Mouse (Mus musculus): ENCODE results near the gene Erich6. TPM values are rescaled to one million over a fixed set of nuclear protein-coding genes. Genes with fewer than 3 reads are reported as not detected.

Gene Erich6
- polyA plus RNA-seq, 1 experiment from 2014 or later: 0.06 TPM

GRCm38 (mm10) chr3:58672481-58673183 lies 35.6 kb upstream of the Erich6 start:
- no peak overlapping the region for H3K4me3 ChIP-seq
- H3K36me3 ChIP-seq: peaks cover 20% of the 10 kb centered on the region
- no peaks in the 10 kb centered on the region for H3K9me3 ChIP-seq
- no peak overlapping the region for H3K27ac ChIP-seq
- WGBS: 60% methylated on average over 4 of the region's 4 CpGs
- no peaks in the 10 kb centered on the region for H3K27me3 ChIP-seq (ENCODE audit: insufficient read depth, poor library complexity, severe bottlenecking)
- DNase-seq (ENCODE audit: low spot score): no peak
- peaks cover 19% of the 10 kb centered on the region for H3K4me1 ChIP-seq

GRCm38 (mm10) chr3:58671616-58672250 lies 34.7 kb upstream of the Erich6 start:
- no peaks in the 10 kb centered on the region for H3K9me3 ChIP-seq
- H3K4me3 ChIP-seq: no peak overlapping the region
- no peak for DNase-seq (ENCODE audit: low spot score)
- H3K4me1 ChIP-seq: peaks cover 13% of the 10 kb centered on the region
- no peaks in the 10 kb centered on the region for H3K27me3 ChIP-seq (ENCODE audit: insufficient read depth, poor library complexity, severe bottlenecking)
- 45% methylated on average over 6 of the region's 6 CpGs for WGBS
- H3K27ac ChIP-seq: no peak overlapping the region
- peaks cover 20% of the 10 kb centered on the region for H3K36me3 ChIP-seq

GRCm38 (mm10) chr3:58663970-58664369 lies 27.0 kb upstream of the Erich6 start:
- no peak overlapping the region for H3K27ac ChIP-seq
- no peaks in the 10 kb centered on the region for H3K9me3 ChIP-seq
- no peaks in the 10 kb centered on the region for H3K36me3 ChIP-seq
- WGBS: 88% methylated on average over 7 of the region's 7 CpGs
- no peak overlapping the region for H3K4me3 ChIP-seq
- H3K27me3 ChIP-seq (ENCODE audit: insufficient read depth, poor library complexity, severe bottlenecking): no peaks in the 10 kb centered on the region
- no peak for DNase-seq (ENCODE audit: low spot score)
- no peaks in the 10 kb centered on the region for H3K4me1 ChIP-seq

GRCm38 (mm10) chr3:58660636-58661035 lies 23.6 kb upstream of the Erich6 start:
- Histone ChIP-seq H3K27ac (no peak overlapping the region), H3K4me3 (no peak overlapping the region), H3K9me3 (no peaks in the 10 kb centered on the region), H3K27me3 (ENCODE audit: insufficient read depth, poor library complexity, severe bottlenecking) (no peaks in the 10 kb centered on the region), H3K36me3 (no peaks in the 10 kb centered on the region), H3K4me1 (0 out of 2 replicates have a peak, but pooled peaks cover 2% of the 10 kb centered on the region)
- no peak for DNase-seq (ENCODE audit: low spot score)
- 93% methylated on average over 4 of the region's 4 CpGs for WGBS

GRCm38 (mm10) chr3:58657356-58657755 lies 20.3 kb upstream of the Erich6 start:
- Histone ChIP-seq H3K36me3 (no peaks in the 10 kb centered on the region), H3K9me3 (no peaks in the 10 kb centered on the region), H3K4me3 (no peak overlapping the region), H3K27ac (no peak overlapping the region), H3K27me3 (ENCODE audit: insufficient read depth, poor library complexity, severe bottlenecking) (no peaks in the 10 kb centered on the region), H3K4me1 (0 out of 2 replicates have a peak, but pooled peaks cover 4% of the 10 kb centered on the region)
- no peak for DNase-seq (ENCODE audit: low spot score)
- WGBS: 21% methylated on average over 2 of the region's 2 CpGs

GRCm38 (mm10) chr3:58655362-58656130 lies 18.5 kb upstream of the Erich6 start:
- no peaks in the 10 kb centered on the region for H3K27me3 ChIP-seq (ENCODE audit: insufficient read depth, poor library complexity, severe bottlenecking)
- no peaks in the 10 kb centered on the region for H3K9me3 ChIP-seq
- no peak overlapping the region for H3K4me3 ChIP-seq
- no peak for DNase-seq (ENCODE audit: low spot score)
- 52% methylated on average over 17 of the region's 17 CpGs for WGBS
- H3K4me1 ChIP-seq: 0 out of 2 replicates have a peak, but pooled peaks cover 4% of the 10 kb centered on the region
- H3K36me3 ChIP-seq: no peaks in the 10 kb centered on the region
- no peak overlapping the region for H3K27ac ChIP-seq

- no peaks in the 10 kb centered on the region for H3K9me3 ChIP-seq
- WGBS: 57% methylated on average over 5 of the region's 5 CpGs
- no peak for DNase-seq (ENCODE audit: low spot score)
- H3K36me3 ChIP-seq: no peaks in the 10 kb centered on the region
- H3K27me3 ChIP-seq (ENCODE audit: insufficient read depth, poor library complexity, severe bottlenecking): no peaks in the 10 kb centered on the region
- H3K27ac ChIP-seq: no peak overlapping the region
- no peak overlapping the region for H3K4me3 ChIP-seq
- H3K4me1 ChIP-seq: 0 out of 2 replicates have a peak, but pooled peaks cover 4% of the 10 kb centered on the region
Observed at GRCm38 (mm10) chr3:58653907-58654306, 16.9 kb upstream of the Erich6 start.

GRCm38 (mm10) chr3:58650328-58650727 lies 13.3 kb upstream of the Erich6 start:
- H3K36me3 ChIP-seq: no peaks in the 10 kb centered on the region
- H3K27me3 ChIP-seq (ENCODE audit: insufficient read depth, poor library complexity, severe bottlenecking): no peaks in the 10 kb centered on the region
- no peak overlapping the region for H3K27ac ChIP-seq
- WGBS: 31% methylated on average over 4 of the region's 4 CpGs
- no peak overlapping the region for H3K4me3 ChIP-seq
- DNase-seq (ENCODE audit: low spot score): no peak
- H3K9me3 ChIP-seq: no peaks in the 10 kb centered on the region
- H3K4me1 ChIP-seq: no peaks in the 10 kb centered on the region

GRCm38 (mm10) chr3:58647179-58647578 lies 10.2 kb upstream of the Erich6 start:
- no peak for DNase-seq (ENCODE audit: low spot score)
- Histone ChIP-seq H3K36me3 (no peaks in the 10 kb centered on the region), H3K27me3 (ENCODE audit: insufficient read depth, poor library complexity, severe bottlenecking) (no peaks in the 10 kb centered on the region), H3K9me3 (no peaks in the 10 kb centered on the region), H3K27ac (no peak overlapping the region), H3K4me1 (no peaks in the 10 kb centered on the region), H3K4me3 (no peak overlapping the region)
- 90% methylated on average over 2 of the region's 2 CpGs for WGBS

GRCm38 (mm10) chr3:58646180-58646579 lies 9.2 kb upstream of the Erich6 start:
- 66% methylated on average over 4 of the region's 4 CpGs for WGBS
- H3K27ac ChIP-seq: no peak overlapping the region
- no peaks in the 10 kb centered on the region for H3K4me1 ChIP-seq
- no peaks in the 10 kb centered on the region for H3K36me3 ChIP-seq
- H3K27me3 ChIP-seq (ENCODE audit: insufficient read depth, poor library complexity, severe bottlenecking): no peaks in the 10 kb centered on the region
- no peaks in the 10 kb centered on the region for H3K9me3 ChIP-seq
- DNase-seq (ENCODE audit: low spot score): no peak
- no peak overlapping the region for H3K4me3 ChIP-seq

- Histone ChIP-seq H3K27ac (no peak overlapping the region), H3K36me3 (no peaks in the 10 kb centered on the region), H3K4me1 (peaks cover 4% of the 10 kb centered on the region; the same call in 1 of the 2 replicates), H3K4me3 (no peak overlapping the region), H3K9me3 (no peaks in the 10 kb centered on the region), H3K27me3 (ENCODE audit: insufficient read depth, poor library complexity, severe bottlenecking) (no peaks in the 10 kb centered on the region)
- 70% methylated on average over 2 of the region's 2 CpGs for WGBS
- DNase-seq (ENCODE audit: low spot score): no peak
Observed at GRCm38 (mm10) chr3:58631693-58632092, 5.3 kb downstream of the Erich6 start.

- H3K27me3 ChIP-seq (ENCODE audit: insufficient read depth, poor library complexity, severe bottlenecking): no peaks in the 10 kb centered on the region
- H3K4me3 ChIP-seq: no peak overlapping the region
- DNase-seq (ENCODE audit: low spot score): no peak
- H3K9me3 ChIP-seq: no peaks in the 10 kb centered on the region
- no peaks in the 10 kb centered on the region for H3K36me3 ChIP-seq
- 68% methylated on average over 4 of the region's 4 CpGs for WGBS
- H3K27ac ChIP-seq: no peak overlapping the region
- no peaks in the 10 kb centered on the region for H3K4me1 ChIP-seq
Observed at GRCm38 (mm10) chr3:58624981-58625380, 12.0 kb downstream of the Erich6 start.
